Mouse (Mus musculus): ENCODE results near the gene Dgkd. TPM values are rescaled to one million over a fixed set of nuclear protein-coding genes. Genes with fewer than 3 reads are reported as not detected.

The Dgkd gene
- polyA plus RNA-seq, 1 experiment from 2014 or later: 30.0 TPM

- H3K27ac ChIP-seq (ENCODE audit: low read length): peak overlapping the region; percentile 25; the same call in 1 of the 2 replicates
- WGBS: 73% methylated on average over 4 of the region's 4 CpGs
- ATAC-seq (ENCODE audit: insufficient read depth, low FRiP score): no peak
These were observed 38.5 kb downstream of the Dgkd start for GRCm38 (mm10) chr1:87891634-87892033.

GRCm38 (mm10) chr1:87892499-87892898 lies 39.4 kb downstream of the Dgkd start:
- Histone ChIP-seq H3K36me3 (ENCODE audit: control insufficient read depth, insufficient read depth, low read length) (no peaks in the 10 kb centered on the region), H3K4me3 (replicated peaks; ENCODE audit: low read length) (no peak overlapping the region), H3K27me3 (ENCODE audit: control insufficient read depth, insufficient read depth, low read length) (no peaks in the 10 kb centered on the region), H3K9me3 (replicated peaks; ENCODE audit: control insufficient read depth, low read length) (no peaks in the 10 kb centered on the region), H3K27ac (ENCODE audit: low read length) (peak overlapping the region; percentile 44), H3K4me2 (ENCODE audit: low read depth, low read length) (no peak overlapping the region), H3K9ac (ENCODE audit: low read length) (no peak overlapping the region), H3K4me1 (ENCODE audit: control insufficient read depth, insufficient read depth, low read length) (peaks cover 3% of the 10 kb centered on the region; the same call in 1 of the 2 replicates)
- ATAC-seq (ENCODE audit: insufficient read depth, low FRiP score): peak; percentile 81
- WGBS: 67% methylated on average over 2 of the region's 2 CpGs

More at GRCm38 (mm10) chr1:87891634-87892033, 38.5 kb downstream of the Dgkd start:
- H3K27me3 ChIP-seq (ENCODE audit: control insufficient read depth, insufficient read depth, low read length): no peaks in the 10 kb centered on the region
- H3K36me3 ChIP-seq (ENCODE audit: control insufficient read depth, insufficient read depth, low read length): no peaks in the 10 kb centered on the region
- no peaks in the 10 kb centered on the region for H3K9me3 ChIP-seq (replicated peaks; ENCODE audit: control insufficient read depth, low read length)
- peaks cover 3% of the 10 kb centered on the region; the same call in 1 of the 2 replicates for H3K4me1 ChIP-seq (ENCODE audit: control insufficient read depth, insufficient read depth, low read length)
- no peak overlapping the region for H3K9ac ChIP-seq (ENCODE audit: low read length)
- H3K4me3 ChIP-seq (replicated peaks; ENCODE audit: low read length): no peak overlapping the region
- no peak overlapping the region for H3K4me2 ChIP-seq (ENCODE audit: low read depth, low read length)

GRCm38 (mm10) chr1:87893414-87893813 lies 40.3 kb downstream of the Dgkd start:
- no peak for ATAC-seq (ENCODE audit: insufficient read depth, low FRiP score)
- Histone ChIP-seq H3K4me2 (ENCODE audit: low read depth, low read length) (no peak overlapping the region), H3K27ac (ENCODE audit: low read length) (no peak overlapping the region), H3K9ac (ENCODE audit: low read length) (no peak overlapping the region), H3K27me3 (ENCODE audit: control insufficient read depth, insufficient read depth, low read length) (no peaks in the 10 kb centered on the region), H3K9me3 (replicated peaks; ENCODE audit: control insufficient read depth, low read length) (no peaks in the 10 kb centered on the region), H3K36me3 (ENCODE audit: control insufficient read depth, insufficient read depth, low read length) (no peaks in the 10 kb centered on the region), H3K4me1 (ENCODE audit: control insufficient read depth, insufficient read depth, low read length) (peaks cover 3% of the 10 kb centered on the region; the same call in 1 of the 2 replicates), H3K4me3 (replicated peaks; ENCODE audit: low read length) (no peak overlapping the region)
- 93% methylated on average over 4 of the region's 4 CpGs for WGBS

DNA sequence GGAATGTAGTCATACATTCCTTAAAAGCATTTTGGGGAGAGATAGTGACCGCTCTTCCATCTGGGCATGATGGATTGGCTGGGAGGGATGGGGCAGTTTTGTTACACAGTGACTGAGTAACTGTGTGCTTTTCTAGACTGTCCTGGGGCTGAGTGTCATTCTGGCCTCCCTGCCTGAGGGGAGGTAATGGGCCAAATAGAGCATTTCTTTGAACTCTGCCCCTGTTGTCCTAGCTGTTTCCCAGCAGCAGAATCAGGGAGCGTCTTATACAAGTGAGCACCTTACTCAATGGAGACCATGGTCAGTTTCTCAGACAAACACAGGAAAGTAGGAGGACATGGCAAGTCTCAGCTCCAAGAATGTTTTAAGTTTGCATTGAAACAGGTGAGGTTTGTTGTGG lies 43.8 kb downstream of the Dgkd start:
- no peak overlapping the region for H3K4me2 ChIP-seq (ENCODE audit: low read depth, low read length)
- H3K4me3 ChIP-seq (replicated peaks; ENCODE audit: low read length): no peak overlapping the region
- no peak overlapping the region for H3K27ac ChIP-seq (ENCODE audit: low read length)
- H3K9me3 ChIP-seq (replicated peaks; ENCODE audit: control insufficient read depth, low read length): no peaks in the 10 kb centered on the region
- no peak for ATAC-seq (ENCODE audit: insufficient read depth, low FRiP score)
- WGBS: 86% methylated on average over 2 of the region's 2 CpGs
- no peaks in the 10 kb centered on the region for H3K27me3 ChIP-seq (ENCODE audit: control insufficient read depth, insufficient read depth, low read length)
- no peak overlapping the region for H3K9ac ChIP-seq (ENCODE audit: low read length)
- H3K4me1 ChIP-seq (ENCODE audit: control insufficient read depth, insufficient read depth, low read length): 0 out of 2 replicates have a peak, but pooled peaks cover 7% of the 10 kb centered on the region
- no peaks in the 10 kb centered on the region for H3K36me3 ChIP-seq (ENCODE audit: control insufficient read depth, insufficient read depth, low read length)

DNA sequence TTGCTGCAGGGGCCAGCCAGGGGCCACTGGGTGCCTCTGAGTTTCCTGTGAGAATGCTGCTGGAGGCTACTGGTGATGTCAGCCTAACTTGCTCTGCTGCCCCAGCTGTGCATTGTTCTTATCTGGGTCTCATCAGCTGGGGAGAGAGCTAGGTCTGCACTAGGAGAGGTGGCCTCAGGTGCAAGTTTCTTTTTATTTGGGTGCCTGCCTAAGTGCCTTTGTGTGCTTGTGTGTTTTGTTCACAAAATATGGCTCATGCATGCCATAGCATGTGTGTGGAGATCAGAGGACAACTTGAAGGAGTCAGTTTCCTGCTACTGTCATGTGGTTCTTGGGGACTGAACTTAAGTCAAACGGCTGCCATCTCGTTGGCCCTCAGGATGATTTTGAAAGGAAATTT lies 46.6 kb downstream of the Dgkd start:
- H3K4me2 ChIP-seq (ENCODE audit: low read depth, low read length): no peak overlapping the region
- no peaks in the 10 kb centered on the region for H3K9me3 ChIP-seq (replicated peaks; ENCODE audit: control insufficient read depth, low read length)
- H3K4me1 ChIP-seq (ENCODE audit: control insufficient read depth, insufficient read depth, low read length): 0 out of 2 replicates have a peak, but pooled peaks cover 7% of the 10 kb centered on the region
- H3K9ac ChIP-seq (ENCODE audit: low read length): no peak overlapping the region
- H3K27ac ChIP-seq (ENCODE audit: low read length): 0 out of 2 replicates have a peak overlapping the region, but pooled peaks have one; percentile 24
- H3K36me3 ChIP-seq (ENCODE audit: control insufficient read depth, insufficient read depth, low read length): no peaks in the 10 kb centered on the region
- H3K4me3 ChIP-seq (replicated peaks; ENCODE audit: low read length): no peak overlapping the region
- ATAC-seq (ENCODE audit: insufficient read depth, low FRiP score): no peak
- H3K27me3 ChIP-seq (ENCODE audit: control insufficient read depth, insufficient read depth, low read length): no peaks in the 10 kb centered on the region
- WGBS: 66% methylated on average over 2 of the region's 2 CpGs

- Histone ChIP-seq H3K27ac (ENCODE audit: low read length) (no peak overlapping the region), H3K9me3 (replicated peaks; ENCODE audit: control insufficient read depth, low read length) (no peaks in the 10 kb centered on the region), H3K9ac (ENCODE audit: low read length) (no peak overlapping the region), H3K4me2 (ENCODE audit: low read depth, low read length) (no peak overlapping the region), H3K4me3 (replicated peaks; ENCODE audit: low read length) (no peak overlapping the region), H3K27me3 (ENCODE audit: control insufficient read depth, insufficient read depth, low read length) (no peaks in the 10 kb centered on the region), H3K36me3 (ENCODE audit: control insufficient read depth, insufficient read depth, low read length) (no peaks in the 10 kb centered on the region), H3K4me1 (ENCODE audit: control insufficient read depth, insufficient read depth, low read length) (0 out of 2 replicates have a peak, but pooled peaks cover 7% of the 10 kb centered on the region)
- 72% methylated on average over 6 of the region's 6 CpGs for WGBS
- ATAC-seq (ENCODE audit: insufficient read depth, low FRiP score): no peak
These were observed 47.9 kb downstream of the Dgkd start for GRCm38 (mm10) chr1:87900979-87901378.

DNA sequence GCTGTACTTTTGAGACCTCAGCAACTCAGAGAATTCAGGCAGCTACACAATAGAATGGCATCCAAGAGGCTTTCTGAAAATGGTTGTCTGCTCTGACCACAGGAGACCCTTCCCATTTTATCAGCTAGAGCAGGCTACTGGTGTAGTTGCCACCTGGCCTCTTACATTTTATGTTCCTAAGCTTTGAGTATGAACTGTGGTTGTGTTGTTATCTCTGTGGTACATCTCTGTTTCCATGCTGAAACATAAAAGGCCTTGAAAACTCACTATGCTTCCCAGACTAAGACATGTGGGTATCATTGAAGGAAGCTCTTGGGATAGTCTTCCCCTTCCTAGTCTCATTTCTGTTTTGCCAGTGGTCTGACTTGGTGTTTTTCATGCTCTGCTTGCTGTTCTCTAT lies 49.1 kb downstream of the Dgkd start:
- Histone ChIP-seq H3K27me3 (ENCODE audit: control insufficient read depth, insufficient read depth, low read length) (no peaks in the 10 kb centered on the region), H3K4me1 (ENCODE audit: control insufficient read depth, insufficient read depth, low read length) (0 out of 2 replicates have a peak, but pooled peaks cover 7% of the 10 kb centered on the region), H3K4me2 (ENCODE audit: low read depth, low read length) (no peak overlapping the region), H3K9ac (ENCODE audit: low read length) (no peak overlapping the region), H3K9me3 (replicated peaks; ENCODE audit: control insufficient read depth, low read length) (no peaks in the 10 kb centered on the region), H3K27ac (ENCODE audit: low read length) (no peak overlapping the region), H3K36me3 (ENCODE audit: control insufficient read depth, insufficient read depth, low read length) (no peaks in the 10 kb centered on the region), H3K4me3 (replicated peaks; ENCODE audit: low read length) (no peak overlapping the region)
- no peak for ATAC-seq (ENCODE audit: insufficient read depth, low FRiP score)

- Histone ChIP-seq H3K9ac (ENCODE audit: low read length) (no peak overlapping the region), H3K36me3 (ENCODE audit: control insufficient read depth, insufficient read depth, low read length) (no peaks in the 10 kb centered on the region), H3K27ac (ENCODE audit: low read length) (no peak overlapping the region), H3K4me3 (replicated peaks; ENCODE audit: low read length) (no peak overlapping the region), H3K27me3 (ENCODE audit: control insufficient read depth, insufficient read depth, low read length) (no peaks in the 10 kb centered on the region), H3K9me3 (replicated peaks; ENCODE audit: control insufficient read depth, low read length) (no peaks in the 10 kb centered on the region), H3K4me2 (ENCODE audit: low read depth, low read length) (no peak overlapping the region), H3K4me1 (ENCODE audit: control insufficient read depth, insufficient read depth, low read length) (peaks cover 8% of the 10 kb centered on the region)
- peak; percentile 60; the same call in 1 of the 2 replicates for ATAC-seq (ENCODE audit: insufficient read depth, low FRiP score)
- WGBS: 77% methylated on average over 5 of the region's 5 CpGs
These were observed 53.4 kb downstream of the Dgkd start for GRCm38 (mm10) chr1:87906361-87906956.

GRCm38 (mm10) chr1:87908006-87908405 lies 54.9 kb downstream of the Dgkd start:
- ATAC-seq (ENCODE audit: insufficient read depth, low FRiP score): no peak
- Histone ChIP-seq H3K4me3 (replicated peaks; ENCODE audit: low read length) (no peak overlapping the region), H3K9me3 (replicated peaks; ENCODE audit: control insufficient read depth, low read length) (no peaks in the 10 kb centered on the region), H3K4me2 (ENCODE audit: low read depth, low read length) (no peak overlapping the region), H3K9ac (ENCODE audit: low read length) (no peak overlapping the region), H3K4me1 (ENCODE audit: control insufficient read depth, insufficient read depth, low read length) (peaks cover 13% of the 10 kb centered on the region), H3K36me3 (ENCODE audit: control insufficient read depth, insufficient read depth, low read length) (no peaks in the 10 kb centered on the region), H3K27me3 (ENCODE audit: control insufficient read depth, insufficient read depth, low read length) (no peaks in the 10 kb centered on the region), H3K27ac (ENCODE audit: low read length) (no peak overlapping the region)
- WGBS: 92% methylated on average over 2 of the region's 2 CpGs

All from stomach, embryonic 16.5 days (tissue).